Mouse (Mus musculus) thymus, adult 2 months (tissue): Measurements from ENCODE around the gene Gatad2b. TPM values are rescaled to one million over a fixed set of nuclear protein-coding genes. Genes with fewer than 3 reads are reported as not detected.

Experiments used
- DNase-seq: peaks from one replicate; pipeline ENCODE4 v3.0.0; 2021
- H3K27ac ChIP-seq: fragments of 200-500 bp; 2 replicates; pipeline ENCODE4 v1.5.1; 2012; ENCODE audit warnings: low read length, control low read depth; ENCODE audit not compliant: control insufficient read depth, insufficient read depth
- H3K27me3 ChIP-seq: fragments of 200-500 bp; 2 replicates; pipeline ENCODE4 v1.6.1; 2012; ENCODE audit warnings: mild to moderate bottlenecking, low read length, moderate library complexity, mixed read lengths; ENCODE audit not compliant: control insufficient read depth, insufficient read depth
- H3K36me3 ChIP-seq: fragments of 200-500 bp; 2 replicates; pipeline ENCODE4 v1.6.1; 2012; ENCODE audit warnings: mild to moderate bottlenecking, low read length, moderate library complexity; ENCODE audit not compliant: control insufficient read depth, insufficient read depth
- H3K4me1 ChIP-seq: fragments of 200-500 bp; replicated peaks from 2 replicates; pipeline ENCODE4 v1.6.1; 2012; ENCODE audit warnings: low read length; ENCODE audit not compliant: control insufficient read depth, insufficient read depth
- H3K4me3 ChIP-seq: fragments of 200-500 bp; 2 replicates; pipeline ENCODE4 v1.5.1; 2012; ENCODE audit warnings: mild to moderate bottlenecking, low read length, control low read depth, moderate library complexity; ENCODE audit not compliant: control insufficient read depth, insufficient read depth
- CTCF ChIP-seq: fragments of 200-500 bp; IDR thresholded peaks from 2 replicates; pipeline ENCODE4 v1.5.1; 2012; ENCODE audit warnings: mild to moderate bottlenecking, control low read depth, low read length, moderate library complexity, borderline replicate concordance; ENCODE audit not compliant: control insufficient read depth, poor library complexity, insufficient read depth; ENCODE audit errors: extremely low read depth
- POLR2A ChIP-seq: fragments of 200-500 bp; IDR thresholded peaks from 2 replicates; pipeline ENCODE4 v1.6.1; 2012; ENCODE audit warnings: mild to moderate bottlenecking, low read length, control low read depth, moderate library complexity; ENCODE audit not compliant: control insufficient read depth, poor library complexity, insufficient read depth; ENCODE audit errors: extremely low read depth
- WGBS: fragments of 180-500 bp; shearing (Covaris S2); methylation state at CpG from one replicate; pipeline ENCODE4 v1.1.7; 2018; 5-methylcytosine and 5-hydroxymethylcytosine counted together
- polyA plus RNA-seq: library from polyadenylated mRNA; depleted of rRNA; stranded (reverse); fragments of >200 nt; gene quantifications from 2 replicates; pipeline ENCODE4 v1.2.3, GENCODE M21; 2012; rRNA removed

Gene Gatad2b
- polyA plus RNA-seq, 1 experiment = 69.8 TPM

DNA sequence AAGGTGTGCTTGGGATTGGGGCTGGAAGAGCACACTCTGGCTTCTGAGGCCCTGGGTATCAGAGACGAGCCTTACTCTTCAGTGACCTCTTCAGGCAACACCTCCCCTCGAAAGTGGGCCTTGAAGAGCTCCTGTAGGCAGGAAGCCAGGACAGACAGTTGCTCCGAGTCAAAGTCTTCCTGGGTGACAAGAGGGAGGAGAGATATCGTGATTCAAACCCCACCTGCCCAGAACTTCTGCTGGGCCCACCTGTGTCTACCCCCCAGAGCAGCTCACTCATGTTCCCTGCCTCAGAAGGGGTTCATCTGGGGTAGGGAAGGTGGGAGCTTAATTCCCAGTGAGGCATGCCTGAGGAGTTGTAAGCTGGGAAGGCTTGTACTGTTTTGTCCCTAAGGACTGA, 108.0 kb downstream of the Gatad2b start:
- DNase-seq = no peak
- H3K4me3 ChIP-seq = no peak overlapping the region
- no peak overlapping the region for H3K27ac ChIP-seq
- peaks cover 63% of the 10 kb centered on the region for H3K36me3 ChIP-seq
- 92% methylated on average over 4 of the region's 4 CpGs for WGBS
- H3K27me3 ChIP-seq = no peaks in the 10 kb centered on the region
- H3K4me1 ChIP-seq = no peaks in the 10 kb centered on the region
- TF ChIP-seq POLR2A (no peak), CTCF (no peak)

DNA sequence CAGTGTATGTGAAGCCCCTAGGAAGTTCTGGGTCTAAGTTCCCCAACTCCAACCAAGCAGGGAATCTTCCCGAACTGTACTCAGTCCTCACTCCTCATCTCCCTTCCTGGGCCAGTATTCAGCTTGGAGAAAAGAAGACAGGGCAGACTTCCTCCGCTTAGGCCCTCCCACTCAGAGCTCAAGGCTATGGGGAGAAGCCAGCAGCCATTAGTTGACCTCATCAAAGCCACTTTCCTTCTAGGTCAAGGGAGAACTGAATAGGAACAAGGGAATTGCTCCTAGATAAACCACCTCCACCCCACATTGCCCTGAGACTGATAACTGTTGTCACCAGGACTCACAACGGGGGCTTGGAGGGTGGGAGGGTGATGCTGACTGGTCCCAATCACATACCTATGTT, 111.1 kb downstream of the Gatad2b start:
- 94% methylated on average over 3 of the region's 3 CpGs for WGBS

DNA sequence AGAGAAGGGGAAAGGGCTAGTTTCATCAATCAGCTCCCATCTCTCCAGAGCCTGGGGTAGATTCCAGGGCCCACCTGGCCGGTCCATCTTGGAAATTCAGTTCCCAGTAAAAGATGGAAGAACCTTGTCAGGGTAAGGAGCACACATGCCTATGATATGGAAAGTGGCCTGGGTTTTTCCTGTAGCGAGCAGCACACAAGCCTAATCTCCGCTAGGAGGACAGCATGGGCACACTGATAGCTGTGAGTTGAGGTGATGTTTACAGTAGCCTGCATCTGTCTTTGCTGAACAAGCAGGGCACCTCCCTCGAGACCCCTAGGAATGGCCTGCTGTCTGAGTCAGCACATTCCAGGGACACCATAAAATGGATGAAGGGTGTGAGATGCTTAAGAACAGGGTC, 111.6 kb downstream of the Gatad2b start:
- Histone ChIP-seq H3K27ac (no peak overlapping the region), H3K4me3 (no peak overlapping the region), H3K4me1 (no peaks in the 10 kb centered on the region), H3K27me3 (no peaks in the 10 kb centered on the region), H3K36me3 (peaks cover 80% of the 10 kb centered on the region)
- WGBS = over 99% methylated on average over 4 of the region's 4 CpGs
- no peak for DNase-seq
- TF ChIP-seq POLR2A = no peak
- no peak for TF ChIP-seq CTCF

More for the DNA sequence above, 111.1 kb downstream of the Gatad2b start:
- no peak overlapping the region for H3K27ac ChIP-seq
- TF ChIP-seq CTCF (no peak), POLR2A (no peak)
- no peaks in the 10 kb centered on the region for H3K4me1 ChIP-seq
- no peak for DNase-seq
- no peaks in the 10 kb centered on the region for H3K27me3 ChIP-seq
- no peak overlapping the region for H3K4me3 ChIP-seq
- H3K36me3 ChIP-seq = peaks cover 82% of the 10 kb centered on the region

DNA sequence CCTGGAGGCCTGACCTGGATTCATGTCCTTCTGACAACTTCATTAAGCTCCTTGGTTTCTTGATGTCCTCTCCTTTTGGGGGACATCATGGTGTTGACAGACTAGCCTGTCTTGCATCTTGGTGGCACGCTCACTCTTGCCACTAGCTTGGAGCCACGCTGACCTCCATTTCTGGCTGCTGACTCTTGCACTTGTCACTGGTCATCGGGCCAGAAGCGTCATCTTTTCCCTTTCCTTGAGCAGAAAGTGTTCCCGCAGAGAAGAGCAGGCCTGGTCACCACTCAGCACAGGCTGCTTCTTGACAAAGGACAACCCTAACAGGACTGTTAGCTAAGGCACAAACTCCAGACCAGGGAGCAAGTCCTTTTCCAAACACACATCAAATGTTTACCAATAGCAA, 113.4 kb downstream of the Gatad2b start:
- Histone ChIP-seq H3K27me3 (no peaks in the 10 kb centered on the region), H3K4me3 (no peak overlapping the region), H3K36me3 (peaks cover 62% of the 10 kb centered on the region), H3K27ac (no peak overlapping the region), H3K4me1 (no peaks in the 10 kb centered on the region)
- no peak for DNase-seq
- TF ChIP-seq CTCF = no peak
- 98% methylated on average over 5 of the region's 5 CpGs for WGBS

DNA sequence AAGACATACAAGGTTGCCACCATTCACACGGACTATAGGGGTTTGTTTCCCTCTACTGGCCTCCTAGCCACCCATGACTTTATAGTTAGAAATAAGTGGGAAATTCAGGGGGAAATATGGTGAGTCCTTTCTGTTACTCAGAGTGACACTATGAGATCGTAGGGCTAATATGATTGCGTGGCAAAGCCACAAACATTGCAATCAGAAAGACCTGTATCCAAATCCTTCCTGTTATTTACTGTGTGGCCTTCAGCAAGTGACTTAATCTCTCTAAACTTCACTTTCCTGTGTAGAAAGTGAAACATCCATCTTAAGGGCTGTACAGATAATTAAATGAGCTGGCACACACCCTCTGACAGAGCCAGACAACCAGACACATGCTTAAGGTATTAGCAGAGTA, 115.7 kb downstream of the Gatad2b start:
- peaks cover 48% of the 10 kb centered on the region for H3K36me3 ChIP-seq

DNA sequence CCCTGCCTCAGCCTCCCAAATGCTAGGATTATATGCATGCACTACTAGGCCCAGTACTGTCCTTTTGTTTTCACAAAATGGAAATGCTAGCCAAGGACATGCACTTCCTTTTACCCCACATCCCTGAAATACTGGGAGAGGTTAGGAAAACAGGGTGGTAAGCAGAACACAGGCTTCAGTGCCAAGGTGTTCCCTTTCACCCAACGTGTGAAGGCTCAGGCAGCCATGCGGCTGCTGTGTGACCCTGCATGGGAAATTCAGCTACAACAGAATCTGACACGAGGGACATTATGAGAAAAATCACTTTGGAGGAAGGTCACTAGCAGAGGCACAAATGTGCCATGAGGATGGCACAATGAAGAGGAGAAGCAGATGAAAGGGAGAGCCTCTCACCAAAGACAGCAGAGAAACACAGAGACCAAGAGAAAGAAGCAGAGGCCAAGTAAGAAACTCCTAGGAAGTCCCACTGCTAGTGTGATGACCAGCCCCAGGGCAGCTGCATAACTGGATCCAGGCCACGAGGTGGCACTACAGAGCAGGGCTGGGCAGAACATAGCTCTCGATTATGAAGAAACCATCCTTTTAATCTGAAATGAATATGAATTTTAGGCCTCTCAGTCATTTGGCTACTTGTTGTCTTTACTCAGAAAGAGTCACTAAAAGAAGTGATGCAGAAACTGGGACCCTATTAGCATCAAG, 119.5 kb downstream of the Gatad2b start:
- 55% methylated on average over 5 of the region's 5 CpGs for WGBS
- H3K4me1 ChIP-seq = no peaks in the 10 kb centered on the region
- no peak overlapping the region for H3K4me3 ChIP-seq
- no peaks in the 10 kb centered on the region for H3K27me3 ChIP-seq
- DNase-seq = peak; percentile 64
- no peak for TF ChIP-seq POLR2A
- TF ChIP-seq CTCF = peak; percentile 77; the same call in 1 of the 2 replicates
- H3K36me3 ChIP-seq = peaks cover 38% of the 10 kb centered on the region
- H3K27ac ChIP-seq = no peak overlapping the region

More for the DNA sequence above, 115.7 kb downstream of the Gatad2b start:
- Histone ChIP-seq H3K27me3 (no peaks in the 10 kb centered on the region), H3K4me3 (no peak overlapping the region), H3K4me1 (no peaks in the 10 kb centered on the region), H3K27ac (no peak overlapping the region)
- DNase-seq = no peak
- TF ChIP-seq POLR2A = no peak
- no peak for TF ChIP-seq CTCF
- 72% methylated on average over 3 of the region's 3 CpGs for WGBS

DNA sequence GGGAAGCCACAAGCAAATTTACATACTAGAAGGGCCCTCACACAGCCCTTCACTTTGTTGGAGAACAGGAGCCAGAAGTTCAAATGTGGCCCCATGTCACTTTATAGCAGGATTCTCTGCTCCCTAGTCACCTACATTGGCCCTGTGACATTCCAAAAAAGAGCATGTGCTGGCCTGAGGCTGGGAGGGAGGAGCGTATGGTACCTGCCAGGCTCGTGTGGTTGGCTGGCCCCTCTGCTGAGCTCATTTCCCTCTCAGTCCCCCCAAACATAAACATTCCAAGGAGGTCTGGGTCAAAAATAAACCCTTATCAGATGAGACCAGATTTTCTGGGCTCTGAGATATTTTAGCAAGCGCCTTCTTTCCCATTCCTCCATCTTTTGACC, 120.0 kb downstream of the Gatad2b start:
- TF ChIP-seq POLR2A (no peak), CTCF (no peak)
- peaks cover 36% of the 10 kb centered on the region for H3K36me3 ChIP-seq
- 95% methylated on average over 3 of the region's 3 CpGs for WGBS

More for the DNA sequence above, 120.0 kb downstream of the Gatad2b start:
- H3K4me1 ChIP-seq = no peaks in the 10 kb centered on the region
- H3K27ac ChIP-seq = no peak overlapping the region
- H3K27me3 ChIP-seq = no peaks in the 10 kb centered on the region
- no peak overlapping the region for H3K4me3 ChIP-seq
- no peak for DNase-seq

Other genes with a start within 250 kb of the Gatad2b start
- gene 4933434E20Rik, start 241.5 kb upstream of the Gatad2b start, polyA plus RNA-seq = 45.9 and 59.7 TPM in 2 replicates
- 199 and 208 TPM in 2 replicates for gene Ubap2l, start 240.6 kb upstream of the Gatad2b start, polyA plus RNA-seq
- 252 and 262 TPM in 2 replicates for gene Tpm3, start 220.5 kb upstream of the Gatad2b start, polyA plus RNA-seq
- 1.5 and 1.6 TPM in 2 replicates for gene Nup210l, start 189.0 kb upstream of the Gatad2b start, polyA plus RNA-seq
- 1,542 and 2,177 TPM in 2 replicates for gene Rps27, start 79.5 kb upstream of the Gatad2b start, polyA plus RNA-seq
- 1.4 and 1.5 TPM in 2 replicates for gene Rab13, start 79.5 kb upstream of the Gatad2b start, polyA plus RNA-seq
- gene Jtb, start 61.6 kb upstream of the Gatad2b start, polyA plus RNA-seq = 84.4 and 91.7 TPM in 2 replicates
- gene Creb3l4, start 49.7 kb upstream of the Gatad2b start, polyA plus RNA-seq = 0.94 and 1.3 TPM in 2 replicates
- 68.5 and 69.2 TPM in 2 replicates for gene Slc39a1, start 45.0 kb upstream of the Gatad2b start, polyA plus RNA-seq
- 151 and 161 TPM in 2 replicates for gene Crtc2, start 39.0 kb upstream of the Gatad2b start, polyA plus RNA-seq
- 163 and 182 TPM in 2 replicates for gene Dennd4b, start 28.0 kb upstream of the Gatad2b start, polyA plus RNA-seq
- 15.0 and 21.2 TPM in 2 replicates for gene Slc27a3, start 96.8 kb downstream of the Gatad2b start, polyA plus RNA-seq
- gene Ints3, start 140.4 kb downstream of the Gatad2b start, polyA plus RNA-seq = 46.2 and 47.4 TPM in 2 replicates
- 9.2 and 11.4 TPM in 2 replicates for gene Npr1, start 172.7 kb downstream of the Gatad2b start, polyA plus RNA-seq
- 50.1 and 50.8 TPM in 2 replicates for gene Ilf2, start 182.9 kb downstream of the Gatad2b start, polyA plus RNA-seq
- 20.8 and 27.8 TPM in 2 replicates for gene Snapin, start 197.9 kb downstream of the Gatad2b start, polyA plus RNA-seq
- gene Chtop, start 216.3 kb downstream of the Gatad2b start, polyA plus RNA-seq = 91.0 and 94.5 TPM in 2 replicates
- gene S100a1, start 221.2 kb downstream of the Gatad2b start, polyA plus RNA-seq = 54.7 and 122 TPM in 2 replicates
- 59.1 and 83.0 TPM in 2 replicates for gene S100a13, start 221.3 kb downstream of the Gatad2b start, polyA plus RNA-seq
- gene S100a14, start 233.7 kb downstream of the Gatad2b start, polyA plus RNA-seq = 8.7 and 11.3 TPM in 2 replicates
- 45.4 and 69.6 TPM in 2 replicates for gene S100a16, start 244.1 kb downstream of the Gatad2b start, polyA plus RNA-seq